Mouse (Mus musculus) cerebellum, adult 9-11 months (tissue): Measurements from ENCODE around the gene Lrp1.

Experiments used
- DNase-seq: peaks from one replicate; pipeline ENCODE4 v3.0.0; 2022

The Lrp1 gene

DNA sequence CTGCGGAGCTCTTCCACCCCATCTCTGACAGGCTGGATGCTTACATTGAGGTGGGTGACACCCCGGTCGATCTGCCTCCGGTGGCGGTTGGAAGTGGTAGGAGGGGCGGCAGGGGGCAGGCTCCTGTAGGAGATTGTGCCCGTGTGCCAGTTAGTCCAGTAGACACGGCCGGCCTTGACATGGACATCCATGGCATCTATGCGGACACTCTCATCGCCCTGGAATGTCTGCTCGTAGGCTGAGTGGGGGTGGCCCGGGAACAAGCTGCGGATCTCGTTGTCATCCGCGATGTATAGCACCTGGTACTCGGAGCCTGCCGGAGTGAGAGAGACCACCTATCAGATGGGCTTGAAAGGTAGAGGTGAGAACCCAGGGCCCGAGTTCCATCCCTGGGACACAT is 76.6 kb downstream of the Lrp1 start:
- no peak for DNase-seq

DNA sequence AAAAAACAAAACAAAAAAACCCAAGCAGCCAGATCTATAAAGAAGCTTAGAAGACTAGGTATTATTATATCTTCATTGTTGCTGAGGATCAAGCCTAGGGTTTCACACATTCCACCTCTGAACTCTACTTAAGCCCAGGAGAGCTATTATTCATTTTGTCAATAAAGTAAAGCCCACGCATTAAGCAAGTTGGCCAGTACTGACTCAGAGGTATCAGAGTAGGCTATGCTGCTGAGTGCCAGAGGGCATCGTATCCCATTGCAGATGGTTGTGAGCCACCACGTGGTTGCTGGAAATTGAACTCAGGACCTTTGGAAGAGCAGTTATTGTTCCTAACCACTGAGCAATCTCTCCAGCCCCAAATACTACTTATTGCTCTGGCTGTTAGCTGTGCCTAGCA is 77.0 kb downstream of the Lrp1 start:
- no peak for DNase-seq

DNA sequence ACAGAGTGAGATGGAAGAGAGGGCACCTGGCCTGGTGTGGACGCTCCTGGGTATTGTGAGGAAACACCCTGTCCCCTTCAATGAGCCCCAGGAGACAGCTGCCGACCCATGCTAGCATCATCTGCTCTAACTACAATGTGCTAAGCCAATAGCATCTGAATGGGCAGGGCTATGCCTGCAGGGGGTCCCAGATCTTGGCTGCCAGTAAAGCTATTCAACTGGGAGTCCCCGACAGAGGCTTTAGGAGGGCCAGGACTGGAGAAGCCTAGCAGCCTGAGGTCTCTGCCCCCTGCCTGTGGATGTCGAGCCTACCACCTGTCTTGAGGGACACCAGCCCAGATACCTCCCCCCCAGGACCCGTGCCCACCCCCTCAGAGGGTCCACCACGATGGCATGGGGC is 78.2 kb downstream of the Lrp1 start:
- DNase-seq = peak; percentile 74

DNA sequence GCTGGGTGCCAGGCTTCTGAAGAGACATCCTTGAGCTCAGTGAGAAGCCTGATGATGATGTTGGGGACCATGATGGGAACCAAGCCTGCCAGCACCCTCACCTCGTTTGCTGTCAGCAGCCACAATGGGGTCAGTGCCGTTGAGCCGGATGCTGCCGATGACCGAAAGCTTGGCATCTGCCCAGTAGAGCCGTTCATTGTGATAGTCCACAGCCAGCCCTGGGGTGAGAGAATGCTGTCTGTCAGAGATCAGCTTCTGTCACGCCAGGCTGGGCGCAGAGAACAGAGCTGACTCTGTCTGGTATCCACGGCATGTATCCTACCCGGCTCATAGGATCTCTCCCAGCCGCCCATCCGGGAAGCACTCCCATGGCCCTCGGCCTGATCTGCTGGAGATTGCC is 78.9 kb downstream of the Lrp1 start:
- DNase-seq = peak; percentile 79

DNA sequence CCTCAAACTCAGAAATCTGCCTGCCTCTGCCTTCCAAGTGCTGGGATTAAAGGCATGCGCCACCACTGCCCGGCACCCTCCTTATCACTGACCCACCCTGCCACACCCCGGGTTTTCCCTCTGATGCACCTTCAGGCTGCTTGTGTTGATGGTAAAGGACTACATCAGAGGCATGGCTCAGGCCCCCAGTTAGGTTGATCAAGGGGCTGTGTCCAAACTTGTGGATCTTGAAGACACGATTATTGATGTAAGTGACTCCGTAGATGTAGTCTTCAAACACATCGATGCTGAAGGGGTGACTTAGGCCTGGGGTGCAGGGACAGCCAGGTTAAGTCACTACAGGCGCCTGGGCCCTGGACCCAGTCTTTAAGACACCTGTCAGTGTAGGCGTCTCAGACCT is 79.4 kb downstream of the Lrp1 start:
- no peak for DNase-seq

DNA sequence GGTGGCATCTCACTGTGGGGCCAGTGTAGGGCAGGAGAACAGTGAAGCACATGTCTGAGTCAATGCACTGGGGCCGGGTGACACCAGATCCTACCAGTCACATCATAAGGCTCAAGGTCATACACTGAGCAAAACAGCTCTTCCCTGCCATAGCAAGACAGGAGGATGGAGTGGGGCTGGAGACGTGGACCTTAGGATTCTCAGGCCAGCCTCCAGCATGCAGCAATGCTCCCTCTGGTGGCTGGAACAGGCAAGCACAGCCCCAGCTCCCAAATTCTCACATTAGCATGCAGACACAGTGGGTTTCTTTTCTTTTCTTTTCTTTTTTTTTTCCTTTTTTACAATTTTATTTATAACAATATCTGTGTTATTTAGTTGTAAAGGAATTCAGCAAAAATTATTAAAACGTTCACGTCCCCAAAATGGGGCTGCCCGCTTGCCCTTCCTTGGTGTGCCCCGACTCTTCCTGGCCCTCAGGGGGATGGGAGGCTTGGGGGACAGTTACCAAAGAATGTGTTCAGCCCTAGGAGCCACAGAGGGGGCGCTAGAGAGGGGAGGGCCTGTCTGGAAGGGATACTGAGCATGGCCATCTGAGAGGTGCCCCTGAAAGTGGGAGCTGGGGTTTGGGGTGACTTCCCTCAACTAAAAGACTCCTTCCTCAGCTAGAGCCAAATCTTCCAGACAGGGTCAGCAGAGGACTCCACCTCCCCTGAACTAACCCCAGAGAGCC is 82.9 kb downstream of the Lrp1 start:
- DNase-seq = peak; percentile 86

DNA sequence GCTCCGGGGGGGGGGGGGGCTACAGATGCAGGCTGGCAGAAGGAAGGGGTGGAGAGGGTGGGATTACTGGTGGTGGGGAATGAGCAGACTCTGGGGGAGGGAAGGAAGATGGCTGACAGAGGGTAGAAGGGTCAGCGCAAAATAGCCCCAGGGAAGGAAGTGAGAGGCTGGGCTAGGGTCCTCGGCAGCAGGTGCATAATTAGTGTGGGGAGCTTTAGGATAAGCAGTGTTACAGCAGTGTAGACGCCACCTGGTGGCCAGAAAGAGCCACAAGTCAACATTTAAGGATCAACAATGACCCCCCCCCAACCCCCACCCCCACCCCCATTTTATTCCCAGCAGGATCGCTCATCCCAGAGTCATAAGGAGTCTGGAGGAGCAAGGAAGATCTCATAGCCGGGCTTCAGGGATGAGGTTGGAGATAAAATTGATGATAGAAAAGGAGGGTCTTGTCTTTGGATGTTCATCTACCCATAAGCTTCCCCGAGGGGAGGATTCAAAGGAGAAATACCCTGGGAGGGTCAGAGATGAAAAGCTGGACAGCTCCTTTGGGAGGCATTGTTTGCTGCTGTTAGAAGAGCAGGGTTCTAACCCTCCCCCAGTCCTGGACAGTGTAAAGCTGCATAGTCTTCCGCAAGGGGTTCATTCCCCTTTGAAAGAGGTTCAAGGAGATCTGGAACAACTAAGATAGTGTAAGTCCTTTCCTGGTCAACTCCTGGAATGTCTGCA is 84.2 kb downstream of the Lrp1 start:
- no peak for DNase-seq

DNA sequence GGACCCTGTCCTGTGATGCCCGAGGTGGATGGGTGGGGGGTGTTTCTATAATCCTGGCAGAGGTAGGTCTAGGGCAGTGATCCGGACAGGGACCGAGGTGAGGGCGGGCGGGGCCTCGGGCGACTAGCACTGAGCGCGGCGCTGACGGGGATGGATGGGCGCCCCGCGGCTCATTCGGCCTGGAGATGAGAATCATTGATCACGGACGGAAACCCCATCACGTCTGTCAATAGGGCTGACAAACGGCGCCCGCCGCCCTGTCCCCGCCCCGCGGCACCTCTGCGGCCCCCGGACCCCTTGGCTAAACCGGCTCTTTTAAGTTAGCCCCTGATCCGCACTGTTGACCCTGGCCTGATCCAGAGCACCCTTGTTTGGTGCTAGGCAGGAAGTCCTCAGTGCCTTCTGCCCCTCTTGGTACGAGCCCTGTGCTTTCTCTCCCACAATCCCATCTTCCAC is 86.0 kb downstream of the Lrp1 start:
- DNase-seq = no peak

DNA sequence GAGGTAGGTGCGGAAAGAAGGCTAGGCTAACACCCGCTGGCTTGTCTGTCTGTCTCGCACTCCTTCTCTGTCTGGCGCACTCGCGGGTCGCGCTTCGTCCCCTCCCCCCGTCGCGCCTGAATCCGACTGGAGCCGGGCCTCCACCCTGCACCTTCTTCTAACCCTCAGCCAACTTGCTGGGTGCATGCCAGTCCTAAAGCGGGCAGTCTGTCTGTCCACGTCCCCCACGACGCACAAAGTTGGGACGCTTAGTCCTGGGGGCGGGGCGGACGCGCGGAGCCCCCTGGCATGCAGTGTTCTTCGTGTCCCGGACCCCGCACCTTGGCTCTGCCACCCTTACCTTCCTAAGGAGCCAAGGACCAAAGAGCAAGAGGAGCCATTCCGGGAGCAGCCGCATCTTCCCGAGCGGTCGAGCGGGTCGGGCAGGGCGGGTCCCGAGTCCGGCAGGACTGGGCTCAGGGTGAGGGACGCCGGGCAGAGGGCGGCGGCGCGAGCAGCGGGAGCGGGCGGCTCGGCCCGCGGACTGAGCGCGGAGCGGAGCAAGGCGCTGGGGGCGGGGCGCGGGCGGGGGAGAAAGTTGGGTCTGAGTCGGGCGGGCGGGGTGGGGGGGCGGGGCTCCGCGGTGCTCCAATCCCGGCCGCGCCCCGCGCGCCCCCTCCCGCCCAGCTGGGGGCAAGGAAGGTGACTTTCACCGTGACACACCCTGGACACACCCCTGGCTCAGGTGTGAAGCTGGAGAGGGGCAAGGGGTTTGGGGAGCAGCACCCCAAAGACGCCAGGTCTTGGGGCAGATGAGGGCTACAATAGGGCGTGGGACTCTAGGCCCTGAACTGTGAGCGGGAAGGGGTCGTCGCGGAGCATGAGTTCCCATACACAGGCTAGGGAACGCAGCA is 86.7 kb downstream of the Lrp1 start, which contains the start of gene Nxph4:
Gene Nxph4 (minus strand): TSS at position 524 of the 893 bp plus-strand sequence.
- no peak for DNase-seq

DNA sequence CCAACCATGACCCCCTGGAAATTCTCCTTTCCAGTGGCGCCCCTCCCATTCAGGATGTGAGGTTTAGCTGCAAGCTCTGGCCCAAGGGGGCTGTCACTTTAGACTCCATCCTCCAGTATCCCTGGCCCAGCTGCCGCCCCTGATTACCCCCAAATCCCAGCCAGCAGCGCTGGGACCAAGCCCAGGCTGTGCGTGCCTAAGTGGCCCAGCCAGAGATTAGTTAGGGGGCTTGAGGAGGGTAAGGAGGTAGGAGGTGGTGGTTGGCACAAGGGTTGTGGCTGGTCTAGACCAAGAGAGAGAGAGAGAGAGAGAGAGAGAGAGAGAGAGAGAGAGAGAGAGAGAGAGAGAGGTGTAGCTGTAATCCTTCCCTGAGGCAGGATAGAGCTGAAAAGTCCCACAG is 89.4 kb downstream of the Lrp1 start:
- DNase-seq = no peak

DNA sequence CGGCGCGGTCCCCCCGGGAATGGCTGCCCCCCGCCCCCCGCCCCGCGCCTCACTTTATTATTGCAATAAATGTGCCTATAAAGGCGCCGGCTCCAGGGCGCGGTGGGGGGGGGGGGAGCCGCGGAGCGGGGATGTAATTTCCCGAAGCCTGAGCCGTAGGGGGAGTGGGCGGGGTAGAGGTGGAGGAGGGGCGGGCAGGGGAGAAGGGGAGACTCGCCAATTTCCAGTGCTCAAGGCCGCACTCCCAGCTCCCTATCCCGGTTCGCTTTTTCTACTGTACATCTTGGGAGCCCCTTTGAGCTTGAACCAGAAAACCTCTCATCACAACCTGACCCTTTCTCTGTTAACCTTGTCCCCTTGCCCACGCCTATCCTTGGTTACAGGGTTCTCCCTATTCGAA is 90.0 kb downstream of the Lrp1 start:
- DNase-seq = no peak

DNA sequence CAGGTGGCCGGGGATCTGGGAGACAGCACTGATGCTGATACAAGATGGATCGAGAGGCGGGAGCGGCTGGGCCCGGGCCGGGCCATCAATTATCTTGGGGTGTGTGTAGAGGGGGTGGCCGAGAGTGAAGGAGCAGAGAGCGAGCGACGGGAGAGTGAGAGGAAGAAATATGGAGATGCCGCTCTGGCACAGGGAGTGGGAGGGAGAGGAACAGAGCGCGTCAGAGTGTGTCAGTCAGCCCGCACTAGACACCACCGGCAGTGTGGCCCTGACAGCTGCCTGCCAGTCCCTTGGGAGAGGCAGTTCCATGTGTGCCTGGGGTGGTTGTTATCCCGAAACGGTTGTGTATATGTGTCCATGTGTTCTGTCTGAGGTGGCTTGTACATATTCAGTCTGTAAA is 93.5 kb downstream of the Lrp1 start:
- DNase-seq = no peak

DNA sequence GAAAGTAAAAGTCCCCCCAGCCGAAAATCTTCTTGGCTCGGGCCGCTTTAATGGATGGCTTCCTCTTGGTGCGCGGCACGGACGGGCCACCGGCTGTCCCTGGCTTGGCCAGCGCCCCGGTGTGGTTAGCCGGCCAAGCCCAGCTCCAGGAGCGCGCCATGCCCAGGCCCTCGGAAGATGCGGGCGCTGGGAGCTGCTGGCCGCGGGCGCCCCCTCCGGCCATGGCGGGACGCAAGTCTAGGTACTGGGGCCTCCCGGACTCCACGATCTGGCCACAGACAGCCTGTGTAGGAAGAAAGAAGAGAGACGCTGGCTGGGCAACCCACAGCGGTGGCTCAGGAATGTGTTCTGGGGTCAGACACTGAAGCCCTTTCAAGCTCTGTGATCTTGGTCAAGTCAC is 94.3 kb downstream of the Lrp1 start:
- peak; percentile 79 for DNase-seq

DNA sequence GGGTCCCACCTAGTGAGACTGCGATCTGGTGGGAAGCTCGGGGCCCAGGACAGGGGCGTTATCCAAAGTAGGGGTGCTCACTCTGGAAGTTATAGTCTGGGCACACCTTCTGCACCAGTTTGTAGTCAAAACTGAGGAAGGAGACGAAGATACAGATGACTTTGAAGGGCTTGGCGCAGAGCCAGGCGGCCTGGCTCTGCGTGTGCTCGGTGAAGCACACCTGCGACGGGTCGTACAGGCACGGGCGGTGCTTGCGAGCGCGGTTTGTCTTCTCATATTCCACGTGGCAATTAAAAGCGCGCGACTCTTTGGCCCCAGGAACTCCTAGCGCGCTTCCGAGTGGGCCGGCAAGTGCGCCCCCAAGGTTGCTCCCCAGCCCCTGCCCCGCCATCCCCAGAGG is 94.9 kb downstream of the Lrp1 start:
- DNase-seq = no peak

DNA sequence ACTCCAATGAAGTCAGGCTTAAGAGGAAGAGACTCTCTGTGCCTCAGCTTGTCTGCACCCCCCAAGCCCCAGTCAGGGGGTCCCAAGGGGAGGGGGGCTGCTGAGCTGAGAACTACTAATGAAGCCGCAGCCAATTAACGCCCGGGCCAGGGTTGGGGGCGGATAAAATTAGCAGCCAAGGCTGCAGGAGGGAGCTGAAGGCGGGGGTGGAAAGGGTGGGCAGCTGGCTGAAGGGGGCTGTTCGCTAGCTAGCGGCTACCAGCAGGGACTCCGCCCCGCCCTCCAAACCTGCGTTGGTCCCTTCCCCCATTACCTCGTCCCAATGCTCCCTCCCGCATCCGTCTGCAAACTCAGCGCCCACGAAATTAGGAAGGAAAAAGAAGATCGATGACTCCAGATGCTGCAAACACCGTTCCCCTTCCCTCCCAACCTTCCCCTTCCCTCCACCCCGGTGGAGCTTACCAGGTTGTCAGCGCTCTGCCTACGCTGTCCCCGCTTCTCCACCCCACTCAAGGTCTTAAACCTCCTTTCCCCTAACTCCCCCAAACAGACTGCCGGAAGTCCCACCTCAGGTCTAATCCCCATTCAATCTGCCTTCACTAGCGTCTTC is 96.2 kb downstream of the Lrp1 start:
- no peak for DNase-seq

DNA sequence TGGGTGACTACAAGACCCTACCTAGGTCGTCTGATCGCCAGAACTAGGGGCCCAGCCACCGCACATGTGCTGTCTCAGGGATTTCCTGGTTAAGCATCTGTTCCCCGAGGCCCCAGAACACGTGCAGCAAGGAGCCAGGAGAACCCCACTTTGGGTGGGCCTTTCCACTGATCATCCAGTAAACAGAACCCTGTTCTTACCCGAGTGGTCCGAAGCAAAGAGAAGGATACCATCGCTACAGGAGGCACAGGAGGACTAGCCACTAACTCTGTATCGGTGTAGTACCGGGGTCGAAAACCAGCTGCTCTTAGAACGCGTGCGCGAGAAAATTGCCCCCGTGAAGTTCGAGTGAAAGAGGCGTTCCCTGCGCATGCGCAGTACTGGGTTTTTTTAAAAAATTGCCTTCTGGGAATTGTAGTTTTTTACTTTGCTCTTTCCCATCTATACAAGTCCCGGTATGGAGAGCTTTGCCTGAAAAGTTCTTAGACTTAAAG is 98.8 kb downstream of the Lrp1 start, which contains the start of gene Shmt2:
Gene Shmt2 (minus strand): TSS at position 357 of the 494 bp plus-strand sequence.
- DNase-seq = peak; percentile 88

DNA sequence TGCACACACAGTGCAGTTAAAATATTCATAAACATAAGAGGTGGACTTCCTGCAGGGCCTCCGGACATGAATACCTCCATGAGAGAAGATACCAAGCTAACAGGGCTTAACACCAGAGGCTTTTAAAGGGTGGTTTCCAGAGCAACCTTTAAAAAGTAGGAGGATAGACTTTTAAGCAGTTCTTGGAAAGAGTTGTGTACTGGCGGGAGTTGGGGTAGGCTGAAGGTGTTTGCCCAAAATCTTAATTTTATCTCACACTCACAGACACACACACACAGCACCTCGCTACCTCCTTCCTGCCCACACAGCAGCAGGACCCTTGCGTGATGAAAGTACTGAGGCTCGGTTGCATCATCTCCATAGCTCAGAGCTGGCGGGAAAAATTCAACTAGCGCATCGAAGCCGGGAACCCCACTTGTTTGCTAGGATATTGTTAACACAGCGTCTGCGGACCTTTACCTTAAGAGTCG is 99.3 kb downstream of the Lrp1 start:
- DNase-seq = no peak

DNA sequence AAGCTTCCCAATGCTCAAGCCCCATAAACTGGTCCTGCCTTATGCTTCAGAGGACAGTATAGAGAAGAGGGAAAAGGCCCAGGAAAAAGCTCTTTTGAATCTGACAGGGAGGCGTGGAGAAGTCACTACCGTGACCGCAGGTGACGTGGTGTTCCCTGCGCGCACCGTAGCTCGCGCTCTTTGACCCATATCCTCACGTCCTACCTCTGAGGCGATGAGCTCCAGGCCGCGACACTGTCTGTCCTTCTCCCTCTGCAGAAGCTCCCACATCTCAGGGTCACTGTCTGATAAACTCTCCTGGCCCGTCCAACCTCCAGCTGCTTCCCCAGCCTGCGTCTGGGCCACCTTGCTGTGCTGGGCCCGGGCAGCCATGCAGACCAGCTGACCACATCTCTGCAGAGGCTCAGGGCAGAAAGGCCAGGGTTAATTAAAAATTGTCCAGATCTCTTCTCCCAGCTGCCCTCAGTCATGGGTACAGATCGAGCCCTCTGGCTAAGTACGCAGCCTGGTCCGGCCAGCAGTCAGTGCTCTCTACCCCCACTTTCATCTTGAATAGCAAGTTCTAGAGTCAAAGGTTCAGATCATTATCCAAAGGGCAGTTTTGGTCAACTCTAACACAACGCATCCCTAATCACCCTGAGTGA is 100.1 kb downstream of the Lrp1 start:
- no peak for DNase-seq

DNA sequence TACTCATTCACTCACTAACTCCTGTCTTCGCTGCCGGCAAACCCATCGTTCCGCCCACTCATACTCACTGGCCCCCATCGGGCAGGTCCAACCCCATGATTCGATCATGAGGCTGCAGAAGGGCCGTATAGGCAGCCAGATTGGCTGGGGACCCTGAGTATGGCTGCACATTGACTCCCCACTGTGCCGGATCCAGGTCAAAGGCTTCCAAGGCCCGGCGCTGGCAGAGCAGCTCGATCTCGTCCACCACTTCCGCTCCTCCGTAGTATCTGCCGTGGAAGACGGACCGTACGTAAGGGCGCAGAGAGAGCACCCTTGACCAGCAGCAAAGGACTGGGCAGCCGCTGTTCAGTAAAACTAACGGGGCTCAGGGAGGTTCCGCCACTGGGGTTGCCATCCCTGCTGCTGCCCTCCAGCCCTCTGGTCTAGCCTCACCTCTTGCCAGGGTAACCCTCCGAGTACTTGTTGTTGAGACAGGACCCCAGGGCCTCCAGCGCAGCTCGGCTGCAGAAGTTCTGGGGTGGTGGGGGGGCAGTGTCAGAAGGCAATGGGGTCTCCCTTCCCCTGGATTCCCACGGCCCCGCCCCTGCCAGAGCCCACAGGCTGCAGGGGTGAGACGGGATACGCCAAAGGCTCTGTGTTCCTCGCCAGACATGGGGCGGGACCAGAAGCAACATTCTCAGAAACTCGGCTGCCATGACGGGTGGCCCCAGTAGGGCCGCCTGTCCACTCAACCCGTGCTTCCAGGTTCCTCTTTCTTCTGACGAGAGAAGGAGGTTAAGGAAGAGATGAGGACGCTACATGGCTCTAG is 100.8 kb downstream of the Lrp1 start:
- peak; percentile 55 for DNase-seq

DNA sequence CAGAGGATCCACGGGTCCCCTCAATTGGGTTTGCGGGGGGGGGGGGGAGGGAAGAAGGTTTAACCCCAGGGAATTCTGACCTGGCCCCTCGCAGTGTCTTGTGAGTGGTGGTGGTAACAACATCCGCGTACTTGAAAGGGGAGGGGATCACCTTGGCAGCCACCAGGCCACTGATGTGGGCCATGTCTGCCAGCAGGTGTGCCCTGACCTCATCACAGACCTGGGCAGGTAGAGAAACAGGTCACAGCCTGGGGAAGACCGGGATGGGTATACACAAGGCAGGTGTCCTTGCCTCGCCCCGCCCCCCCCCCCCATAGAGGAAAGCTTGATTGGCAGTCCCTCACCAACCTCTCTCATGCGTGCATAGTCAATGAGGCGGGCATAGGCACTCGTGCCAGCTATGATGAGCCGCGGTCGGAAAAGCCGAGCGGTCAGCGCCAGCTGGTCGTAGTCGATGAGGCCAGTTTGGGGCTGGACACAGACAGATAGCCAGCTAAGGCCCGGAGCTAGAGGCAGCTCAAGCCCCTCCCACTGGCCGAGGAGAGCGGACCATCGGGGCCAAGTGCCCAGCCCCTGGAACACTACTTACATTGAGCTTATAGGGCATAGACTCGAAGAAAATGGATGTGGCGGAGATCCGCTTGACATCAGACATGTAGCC is 101.8 kb downstream of the Lrp1 start:
- DNase-seq = no peak

DNA sequence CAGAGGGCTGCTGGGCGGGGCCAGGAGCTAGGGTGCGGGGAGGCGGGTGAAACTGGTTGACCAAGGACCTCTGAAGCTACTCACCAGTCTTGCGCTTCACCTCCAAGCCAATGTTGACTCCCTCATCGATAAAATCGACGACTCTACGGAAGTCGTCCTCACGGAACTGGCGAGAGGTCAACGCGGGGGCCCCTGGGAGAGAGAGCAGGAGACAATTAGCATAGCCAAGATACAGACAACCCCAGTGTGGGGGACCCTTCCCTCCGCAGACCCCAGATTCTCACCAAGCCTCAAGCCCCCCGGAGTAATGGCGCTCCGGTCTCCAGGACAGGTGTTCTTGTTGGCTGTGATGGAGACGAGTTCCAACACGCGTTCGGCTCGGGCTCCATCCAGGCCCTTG is 103.0 kb downstream of the Lrp1 start:
- no peak for DNase-seq
